Mouse (Mus musculus): Measurements from ENCODE around the gene Dyrk1b. TPM values are rescaled to one million over a fixed set of nuclear protein-coding genes. Genes with fewer than 3 reads are reported as not detected.
A peak's percentile ranks its signal among the peaks of the same experiment; 100 is the strongest.

The Dyrk1b gene
- total RNA-seq, 1 experiment, result 3.9 TPM

- no peak for DNase-seq (ENCODE audit: low read depth, low spot score)
- no peak overlapping the region; the same call in 1 of the 2 replicates for H3K27ac ChIP-seq (ENCODE audit: insufficient read depth, low read depth, low read length, poor library complexity, severe bottlenecking)
- H3K9me3 ChIP-seq (ENCODE audit: control insufficient read depth, insufficient read depth, low read depth, low read length), result no peaks in the 10 kb centered on the region
- in situ Hi-C loops (cut with MboI; ENCODE audit: low sequenced_read_pairs in 2 of 2, unreplicated experiment in 2 of 2), result no loop called here
- no peak overlapping the region for H3K9ac ChIP-seq (ENCODE audit: insufficient read depth, low read depth, low read length, poor library complexity, severe bottlenecking)
- H3K4me3 ChIP-seq (ENCODE audit: insufficient read depth in 1 of 2, low read depth in 1 of 2, low read length in 2 of 2, poor library complexity in 1 of 2, severe bottlenecking in 1 of 2), result no peak overlapping the region
- H3K36me3 ChIP-seq (ENCODE audit: control insufficient read depth, insufficient read depth, low read length, poor library complexity, severe bottlenecking), result peaks cover 31% of the 10 kb centered on the region
- TF ChIP-seq ZC3H11A (IDR thresholded peaks at IDR 0.05; ENCODE audit: borderline replicate concordance, low read depth, low read length) (no peak), HCFC1 (IDR thresholded peaks at IDR 0.05; ENCODE audit: borderline replicate concordance, insufficient read depth, low read length) (no peak), MAFK (IDR thresholded peaks at IDR 0.05; ENCODE audit: insufficient read depth, low read depth, low read length) (no peak), ZNF384 (IDR thresholded peaks at IDR 0.05; ENCODE audit: low read depth, low read length) (peak; percentile 36; the same call in 1 of the 2 replicates), CHD2 (IDR thresholded peaks at IDR 0.05; ENCODE audit: low read depth, low read length) (no peak)
- peaks cover 2 to 6% of the 10 kb centered on the region in 2 experiments; a peak in 2 of 4 replicates for H3K4me1 ChIP-seq (ENCODE audit: control insufficient read depth in 2 of 2, insufficient read depth in 2 of 2, low read length in 2 of 2, poor library complexity in 1 of 2)
Measured at GRCm38 (mm10) chr7:28195414-28196098, 16.3 kb downstream of the Dyrk1b start.

- Histone ChIP-seq H3K9ac (ENCODE audit: insufficient read depth, low read depth, low read length, poor library complexity, severe bottlenecking) (no peak overlapping the region; the same call in 1 of the 2 replicates), H3K4me1 (ENCODE audit: control insufficient read depth in 2 of 2, insufficient read depth in 2 of 2, low read length in 2 of 2, poor library complexity in 1 of 2) (peaks cover 2 to 6% of the 10 kb centered on the region in 2 experiments; a peak in 2 of 4 replicates), H3K27ac (ENCODE audit: insufficient read depth, low read depth, low read length, poor library complexity, severe bottlenecking) (no peak overlapping the region; the same call in 1 of the 2 replicates), H3K36me3 (ENCODE audit: control insufficient read depth, insufficient read depth, low read length, poor library complexity, severe bottlenecking) (peaks cover 28% of the 10 kb centered on the region), H3K9me3 (ENCODE audit: control insufficient read depth, insufficient read depth, low read depth, low read length) (no peaks in the 10 kb centered on the region), H3K4me3 (ENCODE audit: insufficient read depth in 1 of 2, low read depth in 1 of 2, low read length in 2 of 2, poor library complexity in 1 of 2, severe bottlenecking in 1 of 2) (no peak overlapping the region)
- DNase-seq (ENCODE audit: low read depth, low spot score), result no peak
- in situ Hi-C loops (cut with MboI; ENCODE audit: low sequenced_read_pairs in 2 of 2, unreplicated experiment in 2 of 2), result no loop called here
- TF ChIP-seq ZC3H11A (IDR thresholded peaks at IDR 0.05; ENCODE audit: borderline replicate concordance, low read depth, low read length), result no peak
- no peak for TF ChIP-seq HCFC1 (IDR thresholded peaks at IDR 0.05; ENCODE audit: borderline replicate concordance, insufficient read depth, low read length)
- no peak for TF ChIP-seq MAFK (IDR thresholded peaks at IDR 0.05; ENCODE audit: insufficient read depth, low read depth, low read length)
- no peak for TF ChIP-seq CHD2 (IDR thresholded peaks at IDR 0.05; ENCODE audit: low read depth, low read length)
- TF ChIP-seq ZNF384 (IDR thresholded peaks at IDR 0.05; ENCODE audit: low read depth, low read length), result no peak
Measured at GRCm38 (mm10) chr7:28196528-28196927, 17.3 kb downstream of the Dyrk1b start.

- peaks cover 14% of the 10 kb centered on the region for H3K36me3 ChIP-seq (ENCODE audit: control insufficient read depth, insufficient read depth, low read length, poor library complexity, severe bottlenecking)
- H3K4me3 ChIP-seq (ENCODE audit: insufficient read depth in 1 of 2, low read depth in 1 of 2, low read length in 2 of 2, poor library complexity in 1 of 2, severe bottlenecking in 1 of 2), result no peak overlapping the region
- DNase-seq (ENCODE audit: low read depth, low spot score), result no peak
- no peak for TF ChIP-seq ZNF384 (IDR thresholded peaks at IDR 0.05; ENCODE audit: low read depth, low read length)
- TF ChIP-seq HCFC1 (IDR thresholded peaks at IDR 0.05; ENCODE audit: borderline replicate concordance, insufficient read depth, low read length), result no peak
- TF ChIP-seq ZC3H11A (IDR thresholded peaks at IDR 0.05; ENCODE audit: borderline replicate concordance, low read depth, low read length), result no peak
- TF ChIP-seq MAFK (IDR thresholded peaks at IDR 0.05; ENCODE audit: insufficient read depth, low read depth, low read length), result no peak
- no peak for TF ChIP-seq CHD2 (IDR thresholded peaks at IDR 0.05; ENCODE audit: low read depth, low read length)
- in situ Hi-C loops (cut with MboI; ENCODE audit: low sequenced_read_pairs in 2 of 2, unreplicated experiment in 2 of 2), result no loop called here
- H3K4me1 ChIP-seq (ENCODE audit: control insufficient read depth in 2 of 2, insufficient read depth in 2 of 2, low read length in 2 of 2, poor library complexity in 1 of 2), result peaks cover 2 to 6% of the 10 kb centered on the region in 2 experiments; a peak in 2 of 4 replicates
- no peak overlapping the region for H3K27ac ChIP-seq (ENCODE audit: insufficient read depth, low read depth, low read length, poor library complexity, severe bottlenecking)
- no peaks in the 10 kb centered on the region for H3K9me3 ChIP-seq (ENCODE audit: control insufficient read depth, insufficient read depth, low read depth, low read length)
- H3K9ac ChIP-seq (ENCODE audit: insufficient read depth, low read depth, low read length, poor library complexity, severe bottlenecking), result no peak overlapping the region
Measured at GRCm38 (mm10) chr7:28199054-28199453, 19.8 kb downstream of the Dyrk1b start.

GRCm38 (mm10) chr7:28203207-28204108 is 24.2 kb downstream of the Dyrk1b start:
- H3K4me3 ChIP-seq (ENCODE audit: insufficient read depth in 1 of 2, low read depth in 1 of 2, low read length in 2 of 2, poor library complexity in 1 of 2, severe bottlenecking in 1 of 2), result no peak overlapping the region
- H3K9me3 ChIP-seq (ENCODE audit: control insufficient read depth, insufficient read depth, low read depth, low read length), result no peaks in the 10 kb centered on the region
- no peak overlapping the region for H3K9ac ChIP-seq (ENCODE audit: insufficient read depth, low read depth, low read length, poor library complexity, severe bottlenecking)
- no peaks in the 10 kb centered on the region for H3K4me1 ChIP-seq (ENCODE audit: control insufficient read depth in 2 of 2, insufficient read depth in 2 of 2, low read length in 2 of 2, poor library complexity in 1 of 2)
- no peak for DNase-seq (ENCODE audit: low read depth, low spot score)
- TF ChIP-seq HCFC1 (IDR thresholded peaks at IDR 0.05; ENCODE audit: borderline replicate concordance, insufficient read depth, low read length) (no peak), ZNF384 (IDR thresholded peaks at IDR 0.05; ENCODE audit: low read depth, low read length) (peak; percentile 71; the same call in 1 of the 2 replicates), CHD2 (IDR thresholded peaks at IDR 0.05; ENCODE audit: low read depth, low read length) (no peak), MAFK (IDR thresholded peaks at IDR 0.05; ENCODE audit: insufficient read depth, low read depth, low read length) (no peak), ZC3H11A (IDR thresholded peaks at IDR 0.05; ENCODE audit: borderline replicate concordance, low read depth, low read length) (no peak)
- H3K27ac ChIP-seq (ENCODE audit: insufficient read depth, low read depth, low read length, poor library complexity, severe bottlenecking), result no peak overlapping the region
- in situ Hi-C loops (cut with MboI; ENCODE audit: low sequenced_read_pairs in 2 of 2, unreplicated experiment in 2 of 2), result loop anchor here in 1 of 2 experiments (10.0 kb wide), 1 partner anchor 61 kb away; the partner anchor contains the start of gene Eid2
- H3K36me3 ChIP-seq (ENCODE audit: control insufficient read depth, insufficient read depth, low read length, poor library complexity, severe bottlenecking), result no peaks in the 10 kb centered on the region

Measured in ES-E14 (cell line).